Mouse (Mus musculus) embryonic facial prominence, embryonic 11.5 days (tissue): Measurements from ENCODE around the gene Lime1. TPM values are rescaled to one million over a fixed set of nuclear protein-coding genes. Genes with fewer than 3 reads are reported as not detected.

Experiments
- ATAC-seq: fragments of 200-750 bp; cut with Nextera tagmentation; replicated peaks from 2 replicates; pipeline ENCODE4 v1.8.0; 2017; ENCODE audit warnings: low read depth; ENCODE audit not compliant: insufficient number of reproducible peaks, low FRiP score, low TSS enrichment
- DNase-seq: peaks from one replicate; pipeline ENCODE4 v3.0.0-alpha.2; 2015; ENCODE audit warnings: low spot score
- H3K27ac ChIP-seq: fragments of 300-500 bp; sonication (generic); replicated peaks from 2 replicates; pipeline ENCODE4 v1.5.1; 2014; ENCODE audit warnings: mild to moderate bottlenecking, low read depth, low read length, control low read depth
- H3K27me3 ChIP-seq: fragments of 300-500 bp; sonication (generic); 2 replicates; pipeline ENCODE4 v1.6.1; 2014; ENCODE audit warnings: mild to moderate bottlenecking, low read length, moderate library complexity, mixed read lengths; ENCODE audit not compliant: control insufficient read depth, insufficient read depth
- H3K36me3 ChIP-seq: fragments of 300-500 bp; sonication (generic); replicated peaks from 2 replicates; pipeline ENCODE4 v1.6.1; 2014; ENCODE audit warnings: low read depth, mild to moderate bottlenecking, low read length, moderate library complexity, mixed read lengths; ENCODE audit not compliant: control insufficient read depth, insufficient read depth
- H3K4me1 ChIP-seq: fragments of 300-500 bp; sonication (generic); 2 replicates; pipeline ENCODE4 v1.6.1; 2014; ENCODE audit warnings: low read length, mixed read lengths; ENCODE audit not compliant: control insufficient read depth, insufficient read depth
- H3K4me2 ChIP-seq: fragments of 300-500 bp; sonication (generic); 2 replicates; pipeline ENCODE4 v1.6.1; 2014; ENCODE audit warnings: low read depth, mild to moderate bottlenecking, control low read depth, low read length, moderate library complexity
- H3K4me3 ChIP-seq: fragments of 300-500 bp; sonication (generic); 2 replicates; pipeline ENCODE4 v1.5.1; 2014; ENCODE audit warnings: low read depth, low read length, control low read depth
- H3K9ac ChIP-seq: fragments of 300-500 bp; sonication (generic); replicated peaks from 2 replicates; pipeline ENCODE4 v1.6.1; 2014; ENCODE audit warnings: mild to moderate bottlenecking, control low read depth, low read length
- H3K9me3 ChIP-seq: fragments of 300-500 bp; sonication (generic); replicated peaks from 2 replicates; pipeline ENCODE4 v1.6.1; 2016; ENCODE audit warnings: mild to moderate bottlenecking, low read length, inconsistent platforms, mixed read lengths; ENCODE audit not compliant: control insufficient read depth
- WGBS: fragments of 180-500 bp; shearing (Covaris S2); extraction: QIAGEN DNeasy Blood & Tissue Kit; methylation state at CpG from one replicate; pipeline ENCODE4 v1.1.7; 2014; 5-methylcytosine and 5-hydroxymethylcytosine counted together
- polyA plus RNA-seq: library from polyadenylated mRNA; unstranded; fragments of >200 nt; fragmentation: Nextera tagmentation; extraction: Ambion mirVana; gene quantifications from 2 replicates; pipeline ENCODE4 v1.2.1, GENCODE M21; 2014

The Lime1 gene
- polyA plus RNA-seq, result 15.2 and 18.5 TPM in 2 replicates

- Histone ChIP-seq H3K9me3 (no peaks in the 10 kb centered on the region), H3K36me3 (peaks cover 4% of the 10 kb centered on the region), H3K4me3 (no peak within 1 kb of the TSS), H3K4me1 (no peaks in the 10 kb centered on the region), H3K27ac (no peak within 1 kb of the TSS), H3K27me3 (no peaks in the 10 kb centered on the region), H3K9ac (no peak within 1 kb of the TSS), H3K4me2 (no peak within 1 kb of the TSS)
- ATAC-seq, result no peak
- DNase-seq, result no peak
- 92% methylated on average over 12 of the region's 12 CpGs for WGBS
These were observed at the start of gene Lime1 for GRCm38 (mm10) chr2:181379778-181380177. TSS of gene Lime1 (plus strand) at chr2:181380078.

- DNase-seq (no peak), ATAC-seq (no peak)
- Histone ChIP-seq H3K4me3 (no peak overlapping the region), H3K4me2 (no peak overlapping the region), H3K4me1 (no peaks in the 10 kb centered on the region), H3K27ac (no peak overlapping the region), H3K36me3 (no peaks in the 10 kb centered on the region; the same call in none of the 2 replicates), H3K27me3 (no peaks in the 10 kb centered on the region), H3K9ac (no peak overlapping the region), H3K9me3 (no peaks in the 10 kb centered on the region)
These were observed 47.3 kb upstream of the Lime1 start for GRCm38 (mm10) chr2:181332542-181332941.

DNA sequence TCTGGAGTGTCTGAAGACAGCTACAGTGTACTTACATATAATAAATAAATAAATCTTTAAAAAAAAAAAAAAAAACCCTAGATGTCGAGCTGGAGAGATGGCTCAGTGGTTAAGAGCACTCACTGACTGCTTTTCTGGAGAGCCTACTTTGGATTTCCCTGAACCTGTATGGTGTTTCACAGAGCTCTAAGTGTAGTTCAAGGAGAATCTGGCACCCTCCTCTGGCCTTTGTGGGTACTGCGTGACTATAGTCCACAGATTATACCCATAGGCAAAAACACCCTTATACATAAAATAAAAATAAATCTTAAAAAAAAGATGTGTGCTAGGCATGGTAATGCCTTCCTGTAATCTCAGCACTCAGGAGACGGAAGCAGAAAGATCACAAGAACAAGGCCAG, 45.9 kb upstream of the Lime1 start:
- Histone ChIP-seq H3K27ac (no peak overlapping the region), H3K9me3 (no peaks in the 10 kb centered on the region), H3K4me1 (no peaks in the 10 kb centered on the region), H3K36me3 (no peaks in the 10 kb centered on the region; the same call in none of the 2 replicates), H3K4me2 (no peak overlapping the region), H3K9ac (no peak overlapping the region), H3K4me3 (no peak overlapping the region), H3K27me3 (no peaks in the 10 kb centered on the region)
- WGBS, result 58% methylated on average over 3 of the region's 3 CpGs
- ATAC-seq (0 out of 2 replicates have a peak, but pooled peaks have one; percentile 65), DNase-seq (peak; percentile 79)

- H3K4me3 ChIP-seq, result no peak overlapping the region
- no peaks in the 10 kb centered on the region for H3K9me3 ChIP-seq
- DNase-seq (no peak), ATAC-seq (no peak)
- no peaks in the 10 kb centered on the region; the same call in 1 of the 2 replicates for H3K36me3 ChIP-seq
- no peaks in the 10 kb centered on the region for H3K27me3 ChIP-seq
- H3K9ac ChIP-seq, result no peak overlapping the region; the same call in 1 of the 2 replicates
- H3K4me1 ChIP-seq, result no peaks in the 10 kb centered on the region
- no peak overlapping the region for H3K4me2 ChIP-seq
- H3K27ac ChIP-seq, result no peak overlapping the region
- WGBS, result 89% methylated on average over 4 of the region's 4 CpGs
These were observed 39.5 kb upstream of the Lime1 start for GRCm38 (mm10) chr2:181340426-181340825.

DNA sequence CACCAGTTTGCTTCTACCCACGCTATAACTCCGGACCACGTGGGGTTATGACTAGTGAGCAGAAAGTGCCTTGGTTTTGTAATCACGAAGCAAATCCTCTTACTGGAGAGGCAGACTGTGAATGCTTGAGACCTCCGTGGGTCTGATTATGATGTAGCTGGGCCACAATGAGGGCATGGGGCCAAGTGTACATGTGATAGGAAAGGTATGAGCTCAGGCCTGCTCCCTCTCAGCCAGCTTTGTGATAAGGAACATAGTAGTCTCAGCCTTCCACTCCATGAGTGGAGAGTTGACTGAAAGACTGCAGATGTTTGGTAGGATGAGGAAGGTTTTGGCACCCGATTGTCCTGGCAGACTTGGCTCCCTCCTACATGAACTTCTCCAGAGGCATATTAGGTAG, 37.1 kb upstream of the Lime1 start:
- peaks cover 3% of the 10 kb centered on the region for H3K36me3 ChIP-seq
- no peaks in the 10 kb centered on the region for H3K9me3 ChIP-seq
- no peak overlapping the region for H3K4me2 ChIP-seq
- H3K4me3 ChIP-seq, result no peak overlapping the region
- H3K9ac ChIP-seq, result no peak overlapping the region
- H3K27me3 ChIP-seq, result no peaks in the 10 kb centered on the region
- no peak for DNase-seq
- H3K27ac ChIP-seq, result no peak overlapping the region
- 91% methylated on average over 6 of the region's 6 CpGs for WGBS
- no peaks in the 10 kb centered on the region for H3K4me1 ChIP-seq
- ATAC-seq, result no peak

GRCm38 (mm10) chr2:181356780-181357179, 23.1 kb upstream of the Lime1 start:
- H3K4me2 ChIP-seq, result no peak overlapping the region
- no peaks in the 10 kb centered on the region for H3K27me3 ChIP-seq
- H3K4me1 ChIP-seq, result no peaks in the 10 kb centered on the region
- DNase-seq, result no peak
- WGBS, result 84% methylated on average over 3 of the region's 3 CpGs
- no peaks in the 10 kb centered on the region for H3K9me3 ChIP-seq
- H3K4me3 ChIP-seq, result no peak overlapping the region
- no peak overlapping the region for H3K27ac ChIP-seq
- no peak for ATAC-seq
- H3K9ac ChIP-seq, result no peak overlapping the region
- peaks cover 6% of the 10 kb centered on the region for H3K36me3 ChIP-seq

DNA sequence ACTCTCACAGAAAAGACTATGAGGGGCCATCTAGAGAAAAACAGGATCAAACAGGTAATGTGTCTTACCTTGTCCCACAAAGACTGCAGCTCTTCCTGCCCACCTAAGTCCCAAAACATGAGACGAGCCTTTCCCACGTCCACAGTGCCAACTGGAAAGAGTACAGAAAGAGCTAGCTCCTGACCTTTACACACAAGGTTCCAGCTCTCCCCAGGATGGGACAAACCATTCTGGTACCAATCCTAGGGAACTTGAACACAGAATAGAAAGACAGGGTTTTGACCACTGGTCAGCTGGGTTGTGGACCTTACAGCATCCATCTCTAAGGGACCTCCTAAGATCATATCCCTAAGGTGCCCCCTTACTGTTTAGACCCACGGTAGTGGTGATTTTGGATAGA, 15.9 kb upstream of the Lime1 start:
- Histone ChIP-seq H3K9ac (peak overlapping the region; percentile 84), H3K27me3 (no peaks in the 10 kb centered on the region), H3K4me3 (peak overlapping the region; percentile 90), H3K4me2 (peak overlapping the region; percentile 90), H3K36me3 (no peaks in the 10 kb centered on the region; the same call in 1 of the 2 replicates), H3K9me3 (no peaks in the 10 kb centered on the region), H3K4me1 (no peaks in the 10 kb centered on the region), H3K27ac (no peak overlapping the region)
- WGBS, result 79% methylated on average over 3 of the region's 3 CpGs
- no peak for DNase-seq
- no peak for ATAC-seq

DNA sequence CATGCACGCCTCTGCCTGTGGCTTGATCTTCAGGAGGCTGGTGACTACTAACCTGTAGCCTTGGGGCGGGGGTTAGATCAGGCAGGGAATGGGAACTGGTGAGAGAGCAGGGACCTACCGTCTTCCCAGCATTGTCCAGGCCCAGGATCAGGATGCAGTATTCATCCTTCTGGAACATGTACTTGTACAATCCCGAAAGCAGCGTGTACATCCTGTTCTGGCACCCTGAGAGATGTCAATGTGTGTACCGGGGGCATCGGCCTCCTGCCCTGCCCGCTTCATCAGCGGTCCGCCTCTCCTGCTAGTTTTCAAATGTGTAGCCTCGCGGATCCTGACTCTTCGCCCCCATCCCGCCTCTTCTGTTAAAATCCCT, 15.4 kb upstream of the Lime1 start:
- Histone ChIP-seq H3K27me3 (no peaks in the 10 kb centered on the region), H3K4me3 (peak overlapping the region; percentile 90), H3K4me2 (peak overlapping the region; percentile 90), H3K9ac (peak overlapping the region; percentile 84), H3K9me3 (no peaks in the 10 kb centered on the region), H3K36me3 (no peaks in the 10 kb centered on the region; the same call in 1 of the 2 replicates), H3K4me1 (no peaks in the 10 kb centered on the region), H3K27ac (peak overlapping the region; percentile 74; the same call in 1 of the 2 replicates)
- no peak for DNase-seq
- ATAC-seq, result no peak
- 10% methylated on average over 14 of the region's 14 CpGs for WGBS
